ENCODE assay signal across 9 mouse cellular contexts in genomic region chr4:120568005-120568404, GRCm38 (mm10). TPM values are rescaled to one million over a fixed set of nuclear protein-coding genes. Genes with fewer than 3 reads are reported as not detected.
DNase-seq lines count a peak whose midpoint lies in the region; ATAC-seq and TF ChIP-seq lines count a peak whose summit lies in the region.
"Had no signal": no experiment of that assay in that cellular context is flagged by ENCODE, and none has a peak within 500 bp of the region (broad histone marks: within the 10 kb centered on the region; RNA-seq: fewer than 3 reads in every experiment).

No protein-coding gene starts in this region.

- TF ChIP-seq CTCF in G1E (IDR thresholded peaks at IDR 0.05; ENCODE audit: low read depth, low read length): no peak
- no peak for TF ChIP-seq CTCF in lung, postnatal 0 days (IDR thresholded peaks at IDR 0.05)

- H3K4me2 ChIP-seq in embryonic facial prominence, embryonic 14.5 days (ENCODE audit: low read depth, low read length): peak overlapping the region; percentile 87
- H3K4me2 ChIP-seq in hindbrain, embryonic 12.5 days (replicated peaks): peak overlapping the region; percentile 79
- H3K4me2 ChIP-seq in lung, postnatal 0 days (replicated peaks; ENCODE audit: low read depth, low read length): peak overlapping the region; percentile 92; the same call in 1 of the 2 replicates

- peaks cover 42% of the 10 kb centered on the region for H3K4me1 ChIP-seq in G1E (ENCODE audit: insufficient read depth, low read depth, low read length)
- peaks cover 27% of the 10 kb centered on the region for H3K4me1 ChIP-seq in embryonic facial prominence, embryonic 14.5 days (ENCODE audit: control insufficient read depth, insufficient read depth, low read length)
- peaks cover 19% of the 10 kb centered on the region for H3K4me1 ChIP-seq in hindbrain, embryonic 12.5 days
- peaks cover 27% of the 10 kb centered on the region; the same call in 1 of the 2 replicates for H3K4me1 ChIP-seq in lung, postnatal 0 days (ENCODE audit: insufficient read depth, low read depth, low read length)

- 27% methylated on average over 5 of the region's 5 CpGs for WGBS in embryonic facial prominence, embryonic 14.5 days
- WGBS in hindbrain, embryonic 12.5 days: 61% methylated on average over 5 of the region's 5 CpGs
- whole genome bisulfite sequencing in lung, postnatal 0 days: 7% methylated on average over 5 of the region's 5 CpGs

- no peak for ATAC-seq in G1E (ENCODE audit: extremely low read depth, insufficient number of reproducible peaks, low FRiP score, poor library complexity, severe bottlenecking)
- ATAC-seq in embryonic facial prominence, embryonic 14.5 days (ENCODE audit: low read depth): no peak
- no peak for ATAC-seq in hindbrain, embryonic 12.5 days (ENCODE audit: low FRiP score)
- peak; percentile 25 for ATAC-seq in lung, postnatal 0 days

- peak overlapping the region; percentile 14; the same call in 1 of the 2 replicates for H3K4me3 ChIP-seq in G1E (ENCODE audit: low read depth, low read length)
- peak overlapping the region; percentile 79 for H3K4me3 ChIP-seq in embryonic facial prominence, embryonic 14.5 days (ENCODE audit: low read depth, low read length)
- H3K4me3 ChIP-seq in hindbrain, embryonic 12.5 days: no peak overlapping the region
- H3K4me3 ChIP-seq in lung, postnatal 0 days (ENCODE audit: low read depth, low read length): no peak overlapping the region

- H3K9ac ChIP-seq in embryonic facial prominence, embryonic 14.5 days (ENCODE audit: low read depth, low read length): peak overlapping the region; percentile 90; the same call in 1 of the 2 replicates
- H3K9ac ChIP-seq in hindbrain, embryonic 12.5 days: peak overlapping the region; percentile 29; the same call in 1 of the 2 replicates
- no peak overlapping the region for H3K9ac ChIP-seq in lung, postnatal 0 days (replicated peaks; ENCODE audit: low read depth)

- DNase-seq in G1E (ENCODE audit: low spot score): no peak
- DNase-seq in embryonic facial prominence, embryonic 14.5 days (ENCODE audit: low spot score): peak; percentile 83
- peak; percentile 91 for DNase-seq in lung, postnatal 0 days (ENCODE audit: low spot score)
- DNase-seq in thymus, postnatal 10 days (ENCODE audit: low spot score in 2 of 2): no peak
- DNase-seq in layer of hippocampus, adult 18-20 months (ENCODE audit: low spot score in 2 of 2): no peak
- no peak for DNase-seq in thymus, adult 18-20 months
- DNase-seq in gastrocnemius, adult 8-10 months (ENCODE audit: low spot score in 2 of 2): no peak

- H3K9me3 ChIP-seq in G1E (replicated peaks): no peaks in the 10 kb centered on the region
- H3K9me3 ChIP-seq in embryonic facial prominence, embryonic 14.5 days (ENCODE audit: control insufficient read depth, low read length): no peaks in the 10 kb centered on the region
- no peaks in the 10 kb centered on the region for H3K9me3 ChIP-seq in hindbrain, embryonic 12.5 days (replicated peaks)
- no peaks in the 10 kb centered on the region for H3K9me3 ChIP-seq in lung, postnatal 0 days (ENCODE audit: low read length)
- H3K9me3 ChIP-seq: megakaryocyte, embryonic 14.5 days had no signal

- H3K27me3 ChIP-seq in G1E (ENCODE audit: insufficient read depth, low read length): no peaks in the 10 kb centered on the region
- no peaks in the 10 kb centered on the region for H3K27me3 ChIP-seq in embryonic facial prominence, embryonic 14.5 days (replicated peaks; ENCODE audit: control insufficient read depth, insufficient read depth, low read length)
- H3K27me3 ChIP-seq in hindbrain, embryonic 12.5 days: no peaks in the 10 kb centered on the region
- H3K27me3 ChIP-seq in lung, postnatal 0 days (replicated peaks; ENCODE audit: insufficient read depth, low read length): no peaks in the 10 kb centered on the region

- H3K36me3 ChIP-seq in G1E (replicated peaks): peaks cover 48% of the 10 kb centered on the region
- peaks cover 35% of the 10 kb centered on the region for H3K36me3 ChIP-seq in embryonic facial prominence, embryonic 14.5 days (ENCODE audit: control insufficient read depth, insufficient read depth, low read length)
- peaks cover 23% of the 10 kb centered on the region for H3K36me3 ChIP-seq in hindbrain, embryonic 12.5 days
- peaks cover 6% of the 10 kb centered on the region; the same call in 1 of the 2 replicates for H3K36me3 ChIP-seq in lung, postnatal 0 days (ENCODE audit: insufficient read depth, low read length)

- TF ChIP-seq EP300 in lung, postnatal 0 days (IDR thresholded peaks at IDR 0.05): peak; percentile 87

- H3K27ac ChIP-seq in embryonic facial prominence, embryonic 14.5 days (replicated peaks; ENCODE audit: low read depth, low read length): peak overlapping the region; percentile 95
- H3K27ac ChIP-seq in hindbrain, embryonic 12.5 days: no peak overlapping the region
- peak overlapping the region; percentile 95 for H3K27ac ChIP-seq in lung, postnatal 0 days (ENCODE audit: low read length)

RNA-seq across cellular contexts. Expression of gene Ctps, which starts 2.1 kb away (rescaled TPM):
- total RNA-seq in G1E (2014; fragmentation: Nextera tagmentation) (41.3 and 41.6 TPM in 2 replicates), G1E (2017) (39.8 and 40.8 TPM in 2 replicates)
- polyA plus RNA-seq in G1E (2012): 6.2 and 9.3 TPM in 2 replicates
- 77.3 and 84.1 TPM in 2 replicates for polyA plus RNA-seq in embryonic facial prominence, embryonic 14.5 days (2014; fragmentation: Nextera tagmentation; extraction: Ambion mirVana)
- 91.0 and 93.0 TPM in 2 replicates for polyA plus RNA-seq in hindbrain, embryonic 12.5 days (2016; fragmentation: Nextera tagmentation; extraction: Ambion mirVana)
- 38.5 and 65.1 TPM in 2 replicates for polyA plus RNA-seq in lung, postnatal 0 days (2015; fragmentation: Nextera tagmentation; extraction: Ambion mirVana)
- 10 to 100 TPM; 33.4 to 34.1 TPM for total RNA-seq in layer of hippocampus, adult 18-20 months (2021)
- total RNA-seq in gastrocnemius, adult 8-10 months (2022): 10 to 100 TPM; 13.2 to 14.6 (median 13.9) TPM

RNA-seq across cellular contexts. Expression of gene Gm8439, which starts 20.5 kb away (rescaled TPM):
- total RNA-seq in G1E (2014; fragmentation: Nextera tagmentation): not detected in 2 replicates
- total RNA-seq in G1E (2017): not detected in 2 replicates
- not detected in 2 replicates for polyA plus RNA-seq in G1E (2012)
- not detected in 2 replicates for polyA plus RNA-seq in embryonic facial prominence, embryonic 14.5 days (2014; fragmentation: Nextera tagmentation; extraction: Ambion mirVana)
- polyA plus RNA-seq in hindbrain, embryonic 12.5 days (2016; fragmentation: Nextera tagmentation; extraction: Ambion mirVana): not detected in 2 replicates
- polyA plus RNA-seq in lung, postnatal 0 days (2015; fragmentation: Nextera tagmentation; extraction: Ambion mirVana): not detected in 2 replicates
- total RNA-seq in layer of hippocampus, adult 18-20 months (2021): not detected
- total RNA-seq in gastrocnemius, adult 8-10 months (2022): not detected

RNA-seq across cellular contexts. Expression of gene Slfnl1, which starts 36.0 kb away (rescaled TPM):
- not detected in 2 replicates for total RNA-seq in G1E (2014; fragmentation: Nextera tagmentation)
- total RNA-seq in G1E (2017): 0.12 TPM in 1 of 2 replicates, not detected in the other
- polyA plus RNA-seq in G1E (2012): not detected in 2 replicates
- polyA plus RNA-seq in embryonic facial prominence, embryonic 14.5 days (2014; fragmentation: Nextera tagmentation; extraction: Ambion mirVana): not detected in 2 replicates
- not detected in 2 replicates for polyA plus RNA-seq in hindbrain, embryonic 12.5 days (2016; fragmentation: Nextera tagmentation; extraction: Ambion mirVana)
- 0.10 TPM in 1 of 2 replicates, not detected in the other for polyA plus RNA-seq in lung, postnatal 0 days (2015; fragmentation: Nextera tagmentation; extraction: Ambion mirVana)
- under 1 TPM; 0.17 to 0.36 TPM for total RNA-seq in layer of hippocampus, adult 18-20 months (2021)
- under 1 TPM in 2 of 4 experiments, not detected in 2; 0.24 to 0.27 TPM for total RNA-seq in gastrocnemius, adult 8-10 months (2022)

Comparison
In these comparisons a context has a peak if more than half of its experiments do, and no peak if none do; other contexts are left out.
1. DNase-seq: peak in embryonic facial prominence, embryonic 14.5 days (single experiment) and lung, postnatal 0 days (single experiment); none in G1E (single experiment), thymus, postnatal 10 days (0 of 2), layer of hippocampus, adult 18-20 months (0 of 2), thymus, adult 18-20 months (0 of 2) and gastrocnemius, adult 8-10 months (0 of 2).
2. H3K4me3 ChIP-seq: peak in G1E (single experiment) and embryonic facial prominence, embryonic 14.5 days (single experiment); none in hindbrain, embryonic 12.5 days (single experiment) and lung, postnatal 0 days (single experiment).
3. Peak in every context shown above with its lines, with median percentiles within 50 percentile points of each other: H3K4me2 ChIP-seq.